Mouse (Mus musculus): Measurements from ENCODE around the gene Hacd1. TPM values are rescaled to one million over a fixed set of nuclear protein-coding genes. Genes with fewer than 3 reads are reported as not detected.

The Hacd1 gene
- 20.4 TPM for polyA plus RNA-seq (2014; fragmentation: Illumina TruSeq; extraction: RNeasy Lipid Tissue Mini Kit (QIAGEN cat#74804); ENCODE audit: low read depth, low replicate concordance)

GRCm38 (mm10) chr2:14055566-14056331 is at the start of gene Hacd1:
Gene Hacd1, minus strand, starts transcription at chr2:14056135.

GRCm38 (mm10) chr2:14073362-14074220 is 17.7 kb upstream of the Hacd1 start, which contains the start of gene Stam:
Gene Stam, plus strand, starts transcription at chr2:14074098.

Other genes with a start within 250 kb of the Hacd1 start
- gene Stam, start 18.0 kb upstream of the Hacd1 start, polyA plus RNA-seq (2014; fragmentation: Illumina TruSeq; extraction: RNeasy Lipid Tissue Mini Kit (QIAGEN cat#74804); ENCODE audit: low read depth, low replicate concordance) = 23.9 TPM
- gene Tmem236, start 118.4 kb upstream of the Hacd1 start, polyA plus RNA-seq (2014; fragmentation: Illumina TruSeq; extraction: RNeasy Lipid Tissue Mini Kit (QIAGEN cat#74804); ENCODE audit: low read depth, low replicate concordance) = 0.07 TPM
- 30.7 TPM for gene Mrc1, start 173.3 kb upstream of the Hacd1 start, polyA plus RNA-seq (2014; fragmentation: Illumina TruSeq; extraction: RNeasy Lipid Tissue Mini Kit (QIAGEN cat#74804); ENCODE audit: low read depth, low replicate concordance)